Mouse (Mus musculus): ENCODE results near the gene Ankrd44. TPM values are rescaled to one million over a fixed set of nuclear protein-coding genes. Genes with fewer than 3 reads are reported as not detected.
A peak's percentile ranks its signal among the peaks of the same experiment; 100 is the strongest.

The Ankrd44 gene
- polyA plus RNA-seq, 1 experiment from 2014 or later: 14.7 TPM

DNA sequence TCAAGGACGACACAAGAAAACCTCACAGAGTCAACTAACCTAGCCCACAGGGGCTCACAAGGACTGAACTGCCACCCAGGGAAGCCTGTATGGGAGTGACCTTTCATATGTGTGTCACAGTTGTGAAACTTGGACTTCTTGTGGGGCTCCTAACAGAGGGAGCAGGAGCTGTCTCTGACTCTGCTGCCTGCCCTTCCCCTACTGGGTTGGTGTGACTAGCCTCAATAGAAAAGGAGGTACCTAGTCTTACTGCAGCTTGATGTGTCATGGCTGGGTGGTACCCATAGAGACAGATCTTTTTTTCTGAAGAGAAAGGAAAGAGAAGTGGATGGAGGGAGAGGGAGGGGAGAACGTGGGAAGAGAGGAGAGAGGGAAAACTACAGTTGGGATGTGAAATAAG, 22.0 kb downstream of the Ankrd44 start:
- Histone ChIP-seq H3K4me1 (no peaks in the 10 kb centered on the region), H3K4me3 (no peak overlapping the region), H3K27ac (no peak overlapping the region), H3K36me3 (no peaks in the 10 kb centered on the region), H3K27me3 (replicated peaks) (no peaks in the 10 kb centered on the region), H3K4me2 (replicated peaks) (no peak overlapping the region), H3K9me3 (no peaks in the 10 kb centered on the region), H3K9ac (no peak overlapping the region)
- no peak for ATAC-seq (ENCODE audit: low FRiP score, low read depth)
- 85% methylated on average over 2 of the region's 2 CpGs for WGBS

- ATAC-seq (ENCODE audit: low FRiP score, low read depth): no peak
- no peak overlapping the region for H3K9ac ChIP-seq
- no peaks in the 10 kb centered on the region for H3K27me3 ChIP-seq (replicated peaks)
- 93% methylated on average over 12 of the region's 12 CpGs for WGBS
- H3K4me1 ChIP-seq: no peaks in the 10 kb centered on the region
- no peak overlapping the region for H3K4me3 ChIP-seq
- no peaks in the 10 kb centered on the region for H3K36me3 ChIP-seq
- no peaks in the 10 kb centered on the region for H3K9me3 ChIP-seq
- H3K4me2 ChIP-seq (replicated peaks): no peak overlapping the region
- no peak overlapping the region for H3K27ac ChIP-seq
These were observed 23.4 kb downstream of the Ankrd44 start for GRCm38 (mm10) chr1:54902689-54903246.

DNA sequence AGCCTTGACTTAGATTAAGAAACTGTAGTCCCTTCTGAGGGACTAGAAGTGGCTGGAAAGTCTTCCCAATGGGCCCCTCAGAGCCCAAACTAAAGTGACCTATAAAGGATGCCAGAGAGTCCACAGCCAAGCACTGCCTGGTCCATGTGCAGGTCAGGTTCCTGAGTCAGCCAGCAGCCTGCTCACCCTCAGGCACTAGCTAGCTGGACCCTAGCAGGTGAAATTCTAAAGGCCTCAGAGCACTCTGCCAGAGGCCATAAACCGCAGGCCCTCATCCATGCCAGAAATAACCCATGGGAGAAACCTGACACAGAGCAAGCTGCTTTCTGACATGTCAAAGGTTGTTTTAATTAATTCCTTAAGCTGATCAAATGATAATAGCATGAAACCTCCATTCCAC, 25.1 kb downstream of the Ankrd44 start:
- 78% methylated on average over 1 of the region's 1 CpGs for WGBS
- H3K9ac ChIP-seq: no peak overlapping the region

DNA sequence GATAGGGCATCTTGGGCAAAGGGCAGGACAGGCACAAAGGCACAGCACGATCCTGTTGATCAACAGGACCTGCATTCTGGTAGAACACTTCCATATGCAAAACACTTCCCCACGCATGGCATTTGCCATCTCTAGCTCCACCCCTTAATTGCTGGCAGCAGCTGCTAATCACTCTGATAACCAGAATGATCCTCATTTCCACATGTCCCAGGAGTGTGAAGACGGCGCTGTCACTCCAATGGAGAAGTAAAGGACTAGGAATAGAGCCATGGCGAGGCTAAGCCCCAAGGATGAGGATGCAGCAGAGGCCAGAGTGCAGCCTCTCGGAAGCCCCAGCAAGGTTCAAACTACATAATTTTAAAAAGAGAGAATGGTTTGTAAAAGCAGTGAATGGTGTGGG, 26.9 kb downstream of the Ankrd44 start:
- H3K4me1 ChIP-seq: no peaks in the 10 kb centered on the region
- ATAC-seq (ENCODE audit: low FRiP score, low read depth): no peak
- no peak overlapping the region for H3K4me2 ChIP-seq (replicated peaks)
- H3K27me3 ChIP-seq (replicated peaks): no peaks in the 10 kb centered on the region
- no peak overlapping the region for H3K9ac ChIP-seq
- H3K27ac ChIP-seq: no peak overlapping the region
- H3K9me3 ChIP-seq: no peaks in the 10 kb centered on the region
- H3K4me3 ChIP-seq: no peak overlapping the region
- H3K36me3 ChIP-seq: no peaks in the 10 kb centered on the region
- WGBS: 69% methylated on average over 6 of the region's 6 CpGs

More for the DNA sequence above, 25.1 kb downstream of the Ankrd44 start:
- Histone ChIP-seq H3K27me3 (replicated peaks) (no peaks in the 10 kb centered on the region), H3K4me1 (no peaks in the 10 kb centered on the region), H3K27ac (no peak overlapping the region), H3K36me3 (no peaks in the 10 kb centered on the region), H3K4me2 (replicated peaks) (no peak overlapping the region), H3K4me3 (no peak overlapping the region), H3K9me3 (no peaks in the 10 kb centered on the region)
- no peak for ATAC-seq (ENCODE audit: low FRiP score, low read depth)

GRCm38 (mm10) chr1:54898656-54899084, 27.5 kb downstream of the Ankrd44 start:
- H3K27ac ChIP-seq: no peak overlapping the region
- no peaks in the 10 kb centered on the region for H3K4me1 ChIP-seq
- 57% methylated on average over 5 of the region's 5 CpGs for WGBS
- ATAC-seq (ENCODE audit: low FRiP score, low read depth): no peak
- no peak overlapping the region for H3K9ac ChIP-seq
- no peak overlapping the region for H3K4me3 ChIP-seq
- no peaks in the 10 kb centered on the region for H3K27me3 ChIP-seq (replicated peaks)
- H3K9me3 ChIP-seq: no peaks in the 10 kb centered on the region
- H3K4me2 ChIP-seq (replicated peaks): no peak overlapping the region
- no peaks in the 10 kb centered on the region for H3K36me3 ChIP-seq

DNA sequence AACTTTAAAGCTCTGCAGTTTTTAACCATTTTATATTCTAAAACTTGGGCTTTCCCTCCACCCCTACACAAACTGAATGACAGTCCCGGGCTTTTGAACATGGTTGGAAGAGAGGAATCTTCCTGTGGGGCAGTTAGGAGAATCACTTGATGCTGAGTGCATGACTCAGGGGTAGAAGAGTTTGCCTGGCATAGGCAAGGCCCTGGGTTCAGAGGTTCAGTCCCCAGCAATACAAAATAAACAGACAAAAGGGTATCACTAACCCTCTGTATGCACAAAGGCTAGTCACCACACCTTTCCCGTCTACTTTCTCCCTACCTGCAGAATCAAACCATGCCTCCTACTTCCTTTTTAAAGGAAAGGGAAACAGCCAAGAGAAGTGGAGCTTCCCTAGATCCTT, 28.5 kb downstream of the Ankrd44 start:
- H3K9ac ChIP-seq: no peak overlapping the region
- H3K4me2 ChIP-seq (replicated peaks): no peak overlapping the region
- H3K4me1 ChIP-seq: no peaks in the 10 kb centered on the region
- no peak overlapping the region for H3K27ac ChIP-seq
- H3K36me3 ChIP-seq: no peaks in the 10 kb centered on the region
- no peak for ATAC-seq (ENCODE audit: low FRiP score, low read depth)
- no peaks in the 10 kb centered on the region for H3K27me3 ChIP-seq (replicated peaks)
- 91% methylated on average over 2 of the region's 2 CpGs for WGBS
- H3K9me3 ChIP-seq: no peaks in the 10 kb centered on the region
- H3K4me3 ChIP-seq: no peak overlapping the region

- H3K4me2 ChIP-seq (replicated peaks): no peak overlapping the region
- H3K4me3 ChIP-seq: no peak overlapping the region
- H3K36me3 ChIP-seq: no peaks in the 10 kb centered on the region
- 73% methylated on average over 12 of the region's 12 CpGs for WGBS
- no peaks in the 10 kb centered on the region for H3K9me3 ChIP-seq
- ATAC-seq (ENCODE audit: low FRiP score, low read depth): no peak
- no peak overlapping the region for H3K9ac ChIP-seq
- H3K27me3 ChIP-seq (replicated peaks): no peaks in the 10 kb centered on the region
- H3K27ac ChIP-seq: no peak overlapping the region
- H3K4me1 ChIP-seq: no peaks in the 10 kb centered on the region
These were observed 29.8 kb downstream of the Ankrd44 start for GRCm38 (mm10) chr1:54896109-54897085.

DNA sequence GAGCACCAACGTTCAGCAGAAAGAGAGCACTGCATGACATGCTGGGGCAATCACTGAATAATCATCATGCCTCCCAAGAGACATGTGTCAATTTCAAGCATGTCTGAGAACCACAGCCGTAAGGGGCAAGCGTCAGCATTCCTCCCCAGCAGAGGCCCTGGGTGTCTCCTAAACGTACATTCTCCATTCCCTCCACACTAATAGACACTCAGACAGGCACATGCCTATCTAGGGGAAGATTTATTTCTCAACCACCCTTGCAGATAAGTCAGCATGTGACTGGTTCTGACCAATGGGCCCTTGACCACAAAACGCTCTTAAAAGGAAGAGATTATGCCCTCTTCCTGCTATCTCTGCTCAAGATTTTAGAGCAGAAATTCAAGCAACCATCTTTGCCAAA, 37.7 kb downstream of the Ankrd44 start:
- 62% methylated on average over 5 of the region's 5 CpGs for WGBS
- ATAC-seq (ENCODE audit: low FRiP score, low read depth): 0 out of 2 replicates have a peak, but pooled peaks have one; percentile 21

DNA sequence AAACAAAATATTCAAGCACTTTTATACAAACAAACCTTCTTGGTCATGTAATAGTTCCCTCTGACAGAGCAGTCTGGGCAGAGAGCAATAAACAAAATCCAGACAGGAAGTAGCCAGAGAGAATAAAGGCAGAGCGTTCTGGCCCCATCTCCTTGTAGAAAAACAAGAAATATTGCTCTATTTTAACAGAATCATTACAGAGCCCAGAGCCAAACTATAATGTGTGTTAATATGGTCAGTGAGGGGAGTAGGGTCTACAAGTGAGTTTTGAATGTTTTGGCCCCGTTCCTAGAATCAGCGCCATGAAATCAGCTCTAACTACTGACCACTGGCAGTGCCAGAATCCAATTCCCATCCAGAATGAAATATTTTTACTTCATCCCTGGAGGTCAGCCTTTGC, 38.3 kb downstream of the Ankrd44 start:
- WGBS: 70% methylated on average over 3 of the region's 3 CpGs
- H3K36me3 ChIP-seq: no peaks in the 10 kb centered on the region
- ATAC-seq (ENCODE audit: low FRiP score, low read depth): no peak
- no peaks in the 10 kb centered on the region for H3K9me3 ChIP-seq
- H3K4me1 ChIP-seq: peaks cover 8% of the 10 kb centered on the region; the same call in 1 of the 2 replicates
- no peak overlapping the region for H3K9ac ChIP-seq
- H3K4me3 ChIP-seq: no peak overlapping the region
- no peak overlapping the region for H3K4me2 ChIP-seq (replicated peaks)
- H3K27me3 ChIP-seq (replicated peaks): no peaks in the 10 kb centered on the region
- no peak overlapping the region for H3K27ac ChIP-seq

More for the DNA sequence above, 37.7 kb downstream of the Ankrd44 start:
- H3K4me2 ChIP-seq (replicated peaks): no peak overlapping the region
- no peaks in the 10 kb centered on the region for H3K9me3 ChIP-seq
- H3K4me1 ChIP-seq: peaks cover 8% of the 10 kb centered on the region; the same call in 1 of the 2 replicates
- H3K4me3 ChIP-seq: no peak overlapping the region
- no peak overlapping the region for H3K27ac ChIP-seq
- H3K27me3 ChIP-seq (replicated peaks): no peaks in the 10 kb centered on the region
- no peak overlapping the region for H3K9ac ChIP-seq
- H3K36me3 ChIP-seq: no peaks in the 10 kb centered on the region

GRCm38 (mm10) chr1:54882856-54883467, 43.2 kb downstream of the Ankrd44 start:
- no peak for ATAC-seq (ENCODE audit: low FRiP score, low read depth)
- Histone ChIP-seq H3K9ac (no peak overlapping the region), H3K36me3 (no peaks in the 10 kb centered on the region), H3K4me1 (peaks cover 3% of the 10 kb centered on the region; the same call in 1 of the 2 replicates), H3K4me2 (replicated peaks) (no peak overlapping the region), H3K9me3 (no peaks in the 10 kb centered on the region), H3K4me3 (no peak overlapping the region), H3K27ac (no peak overlapping the region), H3K27me3 (replicated peaks) (no peaks in the 10 kb centered on the region)
- WGBS: 66% methylated on average over 2 of the region's 2 CpGs

GRCm38 (mm10) chr1:54881523-54881922, 44.7 kb downstream of the Ankrd44 start:
- H3K9ac ChIP-seq: no peak overlapping the region
- no peaks in the 10 kb centered on the region for H3K36me3 ChIP-seq
- no peak overlapping the region for H3K4me3 ChIP-seq
- 80% methylated on average over 3 of the region's 3 CpGs for WGBS
- no peak overlapping the region for H3K27ac ChIP-seq
- no peak overlapping the region for H3K4me2 ChIP-seq (replicated peaks)
- no peaks in the 10 kb centered on the region for H3K4me1 ChIP-seq
- ATAC-seq (ENCODE audit: low FRiP score, low read depth): no peak
- H3K9me3 ChIP-seq: no peaks in the 10 kb centered on the region
- H3K27me3 ChIP-seq (replicated peaks): no peaks in the 10 kb centered on the region

DNA sequence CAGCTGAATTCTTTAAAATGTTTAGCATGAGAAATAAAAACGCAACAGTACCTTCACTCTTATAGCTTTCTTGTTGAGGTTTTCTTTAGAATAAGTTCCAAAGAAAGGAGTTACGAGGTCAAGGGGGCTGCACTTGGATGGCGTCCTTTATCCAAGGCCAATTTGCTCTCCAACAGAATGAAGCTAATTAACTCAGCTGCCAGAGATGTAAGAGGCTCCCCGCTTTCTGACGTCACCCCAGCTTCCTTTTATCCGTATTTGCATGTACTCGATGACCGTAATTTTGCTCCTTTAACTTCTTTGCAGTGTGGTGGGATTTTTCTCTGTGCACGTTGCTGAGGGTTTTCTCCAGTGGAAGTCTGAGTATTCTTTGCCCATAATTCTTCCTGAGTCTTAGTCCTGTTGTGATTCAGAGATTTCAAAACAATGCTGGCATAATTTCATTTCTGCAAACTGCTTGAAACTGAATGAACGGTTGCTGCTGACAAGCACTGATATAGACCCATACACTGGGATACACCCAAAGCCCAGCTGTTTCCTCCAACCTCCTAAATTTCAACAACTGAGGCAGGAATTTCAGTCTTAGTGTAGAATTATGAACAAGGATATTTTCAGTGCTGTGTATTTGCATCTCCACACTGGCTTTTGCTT, 48.6 kb downstream of the Ankrd44 start:
- no peaks in the 10 kb centered on the region for H3K36me3 ChIP-seq
- H3K9ac ChIP-seq: no peak overlapping the region
- no peak for ATAC-seq (ENCODE audit: low FRiP score, low read depth)
- H3K9me3 ChIP-seq: no peaks in the 10 kb centered on the region
- H3K4me1 ChIP-seq: no peaks in the 10 kb centered on the region
- no peak overlapping the region for H3K4me3 ChIP-seq
- H3K4me2 ChIP-seq (replicated peaks): no peak overlapping the region
- no peak overlapping the region for H3K27ac ChIP-seq
- 70% methylated on average over 10 of the region's 10 CpGs for WGBS
- no peaks in the 10 kb centered on the region for H3K27me3 ChIP-seq (replicated peaks)
